Mouse (Mus musculus) heart, postnatal 0 days (tissue): Measurements from ENCODE around the gene Gm38431.

ENCODE experiments used
- CTCF ChIP-seq: IDR thresholded peaks from 2 replicates; pipeline ENCODE4 v1.5.1; 2016; ENCODE audit warnings: antibody characterized with exemption, control low read depth, low read depth
- EP300 ChIP-seq: IDR thresholded peaks from 2 replicates; pipeline ENCODE4 v1.6.1; 2016; ENCODE audit warnings: antibody characterized with exemption, low read depth

- TF ChIP-seq CTCF (no peak), EP300 (no peak)
Observed at GRCm38 (mm10) chr9:21034481-21035085, 57.2 kb downstream of the Gm38431 start.
